Mouse (Mus musculus): Measurements from ENCODE around the gene Krt77. TPM values are rescaled to one million over a fixed set of nuclear protein-coding genes. Genes with fewer than 3 reads are reported as not detected.

The Krt77 gene
- not detected in 2 replicates for polyA plus RNA-seq (2012; ENCODE audit: insufficient read depth, low replicate concordance)

DNA sequence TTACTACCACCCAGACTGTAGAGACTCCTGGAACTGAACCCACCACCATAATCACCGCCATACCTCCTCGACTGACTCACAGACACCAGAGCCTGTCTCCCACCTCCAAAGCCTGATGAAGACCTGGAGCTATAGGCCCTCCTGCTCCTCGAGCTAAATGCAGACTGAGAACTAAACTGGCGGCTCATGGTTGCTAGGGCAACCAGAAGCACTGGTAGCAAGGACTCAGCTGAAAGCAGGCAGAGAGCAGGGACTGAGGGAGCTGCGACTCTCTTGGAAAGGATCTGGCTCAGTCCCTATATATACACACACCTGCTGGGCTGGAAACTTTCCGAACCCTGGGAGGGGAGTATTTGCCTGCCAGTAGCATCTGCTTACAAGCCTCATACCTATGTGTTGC, at the start of gene Krt77:
Gene Krt77, minus strand, starts transcription at position 275 of the 400 bp plus-strand sequence.
- no peak for TF ChIP-seq FLI1 (IDR thresholded peaks at IDR 0.05; ENCODE audit: low read length)
- TF ChIP-seq GATA1 (IDR thresholded peaks at IDR 0.05; ENCODE audit: borderline replicate concordance, low read length) = no peak
- Histone ChIP-seq H3K27me3 (replicated peaks) (peaks cover 50% of the 10 kb centered on the region), H3K36me3 (replicated peaks; ENCODE audit: low read length) (no peaks in the 10 kb centered on the region), H3K4me1 (no peaks in the 10 kb centered on the region), H3K9me3 (no peaks in the 10 kb centered on the region), H3K4me3 (replicated peaks) (no peak within 1 kb of the TSS)

DNA sequence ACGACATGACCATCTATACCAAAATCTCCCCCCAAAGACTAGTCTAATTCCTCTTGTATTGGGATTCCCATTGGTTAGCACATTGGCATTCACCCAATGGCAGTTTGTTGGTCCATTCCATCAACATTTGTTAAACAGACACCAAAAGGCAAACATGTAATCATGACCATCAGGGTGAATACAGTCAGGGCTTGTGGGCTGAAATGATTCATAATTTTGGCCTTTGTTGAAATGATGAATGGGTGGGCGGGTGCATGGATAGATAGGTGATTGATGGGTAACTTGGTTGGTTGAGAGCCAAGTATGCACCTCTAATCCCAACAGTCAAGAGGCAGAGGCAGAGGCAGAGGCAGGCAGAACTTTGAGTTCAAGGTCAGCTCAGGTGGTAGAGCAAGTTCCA, 46.6 kb upstream of the Krt77 start:
- no peaks in the 10 kb centered on the region for H3K36me3 ChIP-seq (replicated peaks; ENCODE audit: low read length)
- peaks cover 54% of the 10 kb centered on the region for H3K27me3 ChIP-seq (replicated peaks)
- no peak for TF ChIP-seq GATA1 (IDR thresholded peaks at IDR 0.05; ENCODE audit: borderline replicate concordance, low read length)
- no peak for TF ChIP-seq FLI1 (IDR thresholded peaks at IDR 0.05; ENCODE audit: low read length)
- H3K4me3 ChIP-seq (replicated peaks) = no peak overlapping the region
- H3K9me3 ChIP-seq = no peaks in the 10 kb centered on the region
- H3K4me1 ChIP-seq = no peaks in the 10 kb centered on the region

- Histone ChIP-seq H3K4me3 (replicated peaks) (no peak overlapping the region), H3K9me3 (no peaks in the 10 kb centered on the region), H3K27me3 (replicated peaks) (peaks cover 37% of the 10 kb centered on the region), H3K4me1 (no peaks in the 10 kb centered on the region), H3K36me3 (replicated peaks; ENCODE audit: low read length) (no peaks in the 10 kb centered on the region)
- TF ChIP-seq FLI1 (IDR thresholded peaks at IDR 0.05; ENCODE audit: low read length) = no peak
These were observed 35.3 kb upstream of the Krt77 start for GRCm38 (mm10) chr15:101904849-101905248.

DNA sequence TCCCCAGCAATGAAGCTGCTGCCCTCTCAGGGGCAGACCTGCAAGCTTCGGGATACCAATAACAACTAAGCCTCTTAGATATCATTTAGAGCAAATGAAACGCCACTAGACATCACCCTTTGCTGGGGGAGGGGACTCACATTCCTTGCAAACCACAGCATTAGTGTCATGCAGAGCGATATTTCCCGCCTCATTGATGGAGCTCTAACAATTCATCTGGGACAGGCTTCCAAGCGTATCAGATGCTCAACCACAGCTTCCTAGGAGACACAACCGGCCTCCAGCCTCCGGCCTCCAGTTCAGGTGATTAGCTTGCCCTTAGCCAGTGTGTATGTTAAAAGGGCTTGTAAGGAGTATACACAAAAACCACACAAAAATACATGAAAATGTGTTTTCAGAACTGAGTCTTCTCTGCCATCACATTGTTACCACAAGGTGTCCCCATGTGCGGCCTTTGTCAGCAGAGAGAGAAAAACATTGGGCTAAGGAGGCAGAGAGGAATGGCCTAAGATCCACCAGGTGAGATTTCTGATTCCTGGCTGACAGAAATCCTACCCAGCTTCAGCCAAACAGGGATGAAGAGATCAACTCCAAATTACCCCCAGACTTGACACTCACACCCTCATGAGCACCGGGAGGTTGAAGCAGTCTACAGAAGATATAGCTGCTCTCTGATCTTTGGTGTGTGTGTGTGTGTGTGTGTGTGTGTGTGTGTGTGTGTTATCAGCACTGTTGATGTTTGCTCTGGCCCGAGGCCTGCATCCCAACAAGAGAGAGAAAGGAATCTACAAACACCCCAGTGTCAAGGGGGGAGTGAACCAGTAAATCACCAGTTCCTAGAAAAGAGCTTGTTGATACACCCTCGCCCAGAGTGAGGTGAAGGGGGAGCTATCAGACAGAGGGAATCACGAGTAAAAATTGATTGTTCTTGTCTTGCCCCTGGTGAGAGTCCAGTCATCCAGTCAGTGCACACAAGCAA, 33.0 kb upstream of the Krt77 start:
- TF ChIP-seq GATA1 (IDR thresholded peaks at IDR 0.05; ENCODE audit: borderline replicate concordance, low read length) (no peak), FLI1 (IDR thresholded peaks at IDR 0.05; ENCODE audit: low read length) (no peak)
- no peaks in the 10 kb centered on the region for H3K4me1 ChIP-seq
- H3K9me3 ChIP-seq = no peaks in the 10 kb centered on the region
- H3K4me3 ChIP-seq (replicated peaks) = no peak overlapping the region
- H3K27me3 ChIP-seq (replicated peaks) = peaks cover 30% of the 10 kb centered on the region
- H3K36me3 ChIP-seq (replicated peaks; ENCODE audit: low read length) = no peaks in the 10 kb centered on the region

DNA sequence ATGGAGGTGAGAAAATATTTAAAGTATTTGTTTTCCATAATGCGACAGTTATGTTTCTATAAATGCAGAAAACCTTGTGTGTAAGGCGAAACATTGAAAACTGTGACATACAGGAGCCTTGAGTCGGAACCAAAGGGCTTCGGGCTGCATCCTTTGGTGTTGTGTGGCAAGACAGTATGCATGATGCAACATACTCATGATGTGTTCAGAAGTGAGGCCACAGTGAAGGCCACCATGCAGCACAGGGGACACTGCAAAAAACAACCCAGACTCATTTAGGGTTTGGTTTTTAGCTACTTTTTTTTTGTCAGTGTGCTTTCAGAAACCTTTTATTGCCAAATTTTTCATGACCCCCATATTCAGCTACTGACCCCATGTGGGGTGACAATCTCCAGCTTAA, 25.7 kb upstream of the Krt77 start:
- Histone ChIP-seq H3K36me3 (replicated peaks; ENCODE audit: low read length) (no peaks in the 10 kb centered on the region), H3K4me3 (replicated peaks) (no peak overlapping the region), H3K4me1 (no peaks in the 10 kb centered on the region), H3K27me3 (replicated peaks) (peaks cover 37% of the 10 kb centered on the region), H3K9me3 (no peaks in the 10 kb centered on the region)
- TF ChIP-seq GATA1 (IDR thresholded peaks at IDR 0.05; ENCODE audit: borderline replicate concordance, low read length) (no peak), FLI1 (IDR thresholded peaks at IDR 0.05; ENCODE audit: low read length) (no peak)

DNA sequence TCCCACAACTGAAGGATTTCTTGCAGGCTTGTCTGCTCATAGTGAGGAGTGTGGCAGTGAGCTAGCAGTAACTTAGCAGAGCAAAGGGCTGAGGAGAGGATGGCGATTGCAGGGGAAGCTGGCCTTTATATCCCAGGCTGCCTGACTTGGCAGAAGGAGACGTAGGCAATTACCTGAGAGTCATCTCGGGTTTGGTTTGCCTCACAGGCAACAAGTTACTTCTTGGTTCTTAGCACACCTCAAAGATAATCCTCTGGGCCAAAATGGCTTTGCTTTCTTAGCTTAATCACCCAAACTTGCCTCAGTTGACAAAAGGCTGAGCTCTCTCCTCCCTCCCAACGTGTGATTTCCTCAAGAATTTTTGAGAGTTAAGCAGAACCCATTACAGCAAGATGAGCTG, 23.3 kb upstream of the Krt77 start, which contains the start of gene Krt76:
Gene Krt76, minus strand, starts transcription at position 101 of the 400 bp plus-strand sequence.
- no peak for TF ChIP-seq GATA1 (IDR thresholded peaks at IDR 0.05; ENCODE audit: borderline replicate concordance, low read length)
- TF ChIP-seq FLI1 (IDR thresholded peaks at IDR 0.05; ENCODE audit: low read length) = no peak
- Histone ChIP-seq H3K9me3 (no peaks in the 10 kb centered on the region), H3K4me1 (no peaks in the 10 kb centered on the region), H3K27me3 (replicated peaks) (peaks cover 50% of the 10 kb centered on the region), H3K4me3 (replicated peaks) (no peak within 1 kb of the TSS), H3K36me3 (replicated peaks; ENCODE audit: low read length) (no peaks in the 10 kb centered on the region)

GRCm38 (mm10) chr15:101879776-101880175, 10.3 kb upstream of the Krt77 start:
- Histone ChIP-seq H3K4me3 (replicated peaks) (no peak overlapping the region), H3K9me3 (no peaks in the 10 kb centered on the region), H3K4me1 (no peaks in the 10 kb centered on the region), H3K27me3 (replicated peaks) (peaks cover 31% of the 10 kb centered on the region), H3K36me3 (replicated peaks; ENCODE audit: low read length) (no peaks in the 10 kb centered on the region)
- TF ChIP-seq GATA1 (IDR thresholded peaks at IDR 0.05; ENCODE audit: borderline replicate concordance, low read length) (no peak), FLI1 (IDR thresholded peaks at IDR 0.05; ENCODE audit: low read length) (no peak)

GRCm38 (mm10) chr15:101878041-101878440, 8.5 kb upstream of the Krt77 start:
- Histone ChIP-seq H3K9me3 (no peaks in the 10 kb centered on the region), H3K4me1 (no peaks in the 10 kb centered on the region), H3K36me3 (replicated peaks; ENCODE audit: low read length) (no peaks in the 10 kb centered on the region), H3K27me3 (replicated peaks) (peaks cover 30% of the 10 kb centered on the region), H3K4me3 (replicated peaks) (no peak overlapping the region)
- TF ChIP-seq FLI1 (IDR thresholded peaks at IDR 0.05; ENCODE audit: low read length) = no peak
- no peak for TF ChIP-seq GATA1 (IDR thresholded peaks at IDR 0.05; ENCODE audit: borderline replicate concordance, low read length)

DNA sequence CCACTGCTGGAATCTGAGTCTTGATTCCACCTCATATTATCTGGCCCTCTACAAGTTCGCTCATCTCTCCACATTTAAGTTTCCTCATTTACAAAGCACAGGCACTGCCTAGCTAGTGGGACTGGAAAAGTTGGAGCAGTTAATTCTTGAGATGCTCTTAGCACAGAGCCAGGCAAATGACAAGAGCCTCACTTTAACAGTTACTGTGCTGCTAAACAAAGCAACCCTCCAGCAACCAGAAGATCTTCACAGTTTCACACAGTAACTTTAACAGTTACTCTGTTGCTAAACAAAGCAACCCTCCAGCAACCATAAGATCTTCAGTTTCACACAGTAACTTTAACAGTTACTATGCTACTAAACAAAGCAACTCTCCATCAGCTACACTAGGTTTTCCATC, 4.9 kb upstream of the Krt77 start:
- peaks cover 43% of the 10 kb centered on the region for H3K27me3 ChIP-seq (replicated peaks)
- no peak overlapping the region for H3K4me3 ChIP-seq (replicated peaks)
- no peaks in the 10 kb centered on the region for H3K36me3 ChIP-seq (replicated peaks; ENCODE audit: low read length)
- H3K4me1 ChIP-seq = no peaks in the 10 kb centered on the region
- no peaks in the 10 kb centered on the region for H3K9me3 ChIP-seq
- TF ChIP-seq GATA1 (IDR thresholded peaks at IDR 0.05; ENCODE audit: borderline replicate concordance, low read length) = no peak
- TF ChIP-seq FLI1 (IDR thresholded peaks at IDR 0.05; ENCODE audit: low read length) = no peak

DNA sequence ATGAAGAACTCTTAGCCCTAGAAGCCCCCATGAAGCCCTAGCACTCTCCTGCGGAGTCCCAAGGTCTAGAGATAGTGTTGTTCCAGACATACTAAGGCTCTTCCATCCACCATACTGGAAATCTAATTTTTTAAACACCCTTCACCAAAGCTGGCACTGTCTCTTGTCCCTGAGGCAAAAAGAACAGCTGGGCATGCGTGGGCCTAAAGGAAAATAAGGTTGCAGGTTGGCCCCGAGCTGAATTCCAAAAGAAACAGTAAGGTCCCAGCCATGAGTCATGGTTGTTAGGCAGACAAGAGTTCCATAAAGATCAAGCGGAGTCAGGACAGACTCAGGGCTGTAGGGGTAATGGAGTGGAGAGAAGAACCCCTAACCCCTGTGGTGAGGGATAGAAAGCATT, 3.7 kb upstream of the Krt77 start:
- Histone ChIP-seq H3K4me1 (no peaks in the 10 kb centered on the region), H3K9me3 (no peaks in the 10 kb centered on the region), H3K27me3 (replicated peaks) (peaks cover 50% of the 10 kb centered on the region), H3K36me3 (replicated peaks; ENCODE audit: low read length) (no peaks in the 10 kb centered on the region), H3K4me3 (replicated peaks) (no peak overlapping the region)
- TF ChIP-seq FLI1 (IDR thresholded peaks at IDR 0.05; ENCODE audit: low read length) = no peak
- TF ChIP-seq GATA1 (IDR thresholded peaks at IDR 0.05; ENCODE audit: borderline replicate concordance, low read length) = no peak

Measured in megakaryocyte, embryonic 14.5 days (primary cell).